Mouse (Mus musculus) heart, embryonic 13.5 days (tissue): Measurements from ENCODE around the gene Map2k6. TPM values are rescaled to one million over a fixed set of nuclear protein-coding genes. Genes with fewer than 3 reads are reported as not detected.

Experiments
- ATAC-seq: fragments of 200-750 bp; cut with Nextera tagmentation; 2 replicates; pipeline ENCODE4 v1.8.0; 2017; ENCODE audit warnings: moderate TSS enrichment; ENCODE audit not compliant: insufficient number of reproducible peaks, low FRiP score, low TSS enrichment; ENCODE audit errors: extremely low read depth
- H3K27ac ChIP-seq: fragments of 300-500 bp; sonication (generic); replicated peaks from 2 replicates; pipeline ENCODE4 v1.5.1; 2015; ENCODE audit warnings: moderate library complexity, mild to moderate bottlenecking, inconsistent platforms
- H3K27me3 ChIP-seq: fragments of 300-500 bp; sonication (generic); replicated peaks from 2 replicates; pipeline ENCODE4 v1.6.1; 2015; ENCODE audit warnings: mild to moderate bottlenecking, inconsistent platforms
- H3K36me3 ChIP-seq: fragments of 300-500 bp; sonication (generic); 2 replicates; pipeline ENCODE4 v1.6.1; 2015; ENCODE audit warnings: mild to moderate bottlenecking, inconsistent platforms
- H3K4me1 ChIP-seq: fragments of 300-500 bp; sonication (generic); 2 replicates; pipeline ENCODE4 v1.6.1; 2015; ENCODE audit warnings: inconsistent platforms
- H3K4me2 ChIP-seq: fragments of 300-500 bp; sonication (generic); 2 replicates; pipeline ENCODE4 v1.6.1; 2015; ENCODE audit warnings: inconsistent platforms, mild to moderate bottlenecking, moderate library complexity
- H3K4me3 ChIP-seq: fragments of 300-500 bp; sonication (generic); 2 replicates; pipeline ENCODE4 v1.5.1; 2015; ENCODE audit warnings: moderate library complexity, mild to moderate bottlenecking, inconsistent platforms
- H3K9ac ChIP-seq: fragments of 300-500 bp; sonication (generic); 2 replicates; pipeline ENCODE4 v1.6.1; 2015; ENCODE audit warnings: inconsistent platforms, mild to moderate bottlenecking, moderate library complexity
- H3K9me3 ChIP-seq: fragments of 300-500 bp; sonication (generic); 2 replicates; pipeline ENCODE4 v1.6.1; 2016; ENCODE audit warnings: inconsistent platforms
- WGBS: fragments of 180-500 bp; shearing (Covaris S2); methylation state at CpG from one replicate; pipeline ENCODE4 v1.1.7; 2015; ENCODE audit warnings: mixed read lengths; 5-methylcytosine and 5-hydroxymethylcytosine counted together
- polyA plus RNA-seq: library from polyadenylated mRNA; unstranded; fragments of >200 nt; fragmentation: Nextera tagmentation; extraction: Ambion mirVana; gene quantifications from 2 replicates; pipeline ENCODE4 v1.2.1, GENCODE M21; 2015

Map2k6 gene
- polyA plus RNA-seq, 1 experiment from 2014 or later: 14.4 TPM

DNA sequence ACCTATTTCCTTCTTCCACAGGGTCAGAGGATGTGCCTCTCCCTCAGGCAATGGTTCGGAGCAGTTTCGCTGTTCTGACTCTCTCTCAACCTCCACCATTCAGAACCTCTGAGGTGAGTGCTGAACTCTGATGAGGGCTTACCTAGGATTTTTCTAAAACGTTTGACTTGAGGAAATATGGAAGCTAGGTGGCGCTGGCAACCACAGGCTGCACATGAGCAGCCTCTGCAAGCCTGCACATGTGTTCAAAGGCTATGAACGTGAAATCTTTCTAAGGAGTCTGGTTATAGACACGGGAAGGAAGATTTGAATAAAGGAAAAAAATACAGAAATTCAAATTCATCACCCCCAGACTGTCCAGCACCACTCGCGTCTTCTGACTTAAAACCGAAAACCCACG lies 173.6 kb downstream of the Map2k6 start:
- Histone ChIP-seq H3K9me3 (no peaks in the 10 kb centered on the region), H3K4me2 (no peak overlapping the region), H3K36me3 (no peaks in the 10 kb centered on the region), H3K4me1 (no peaks in the 10 kb centered on the region), H3K9ac (no peak overlapping the region), H3K27me3 (no peaks in the 10 kb centered on the region), H3K4me3 (no peak overlapping the region), H3K27ac (no peak overlapping the region)
- WGBS: 53% methylated on average over 10 of the region's 10 CpGs
- ATAC-seq: no peak

Other genes starting within 250 kb of the Map2k6 start
- 1.7 and 2.0 TPM in 2 replicates for gene Abca9, start 230.9 kb upstream of the Map2k6 start, polyA plus RNA-seq
- gene Abca6, start 147.3 kb upstream of the Map2k6 start, polyA plus RNA-seq: 0.71 and 0.75 TPM in 2 replicates
- 1.8 and 1.9 TPM in 2 replicates for gene Abca5, start 61.4 kb upstream of the Map2k6 start, polyA plus RNA-seq